Mouse (Mus musculus): ENCODE measurements around the gene Gfod1. TPM values are rescaled to one million over a fixed set of nuclear protein-coding genes. Genes with fewer than 3 reads are reported as not detected.
A peak's percentile ranks its signal among the peaks of the same experiment; 100 is the strongest.

The Gfod1 gene
- polyA plus RNA-seq, 1 experiment: 47.5 TPM

DNA sequence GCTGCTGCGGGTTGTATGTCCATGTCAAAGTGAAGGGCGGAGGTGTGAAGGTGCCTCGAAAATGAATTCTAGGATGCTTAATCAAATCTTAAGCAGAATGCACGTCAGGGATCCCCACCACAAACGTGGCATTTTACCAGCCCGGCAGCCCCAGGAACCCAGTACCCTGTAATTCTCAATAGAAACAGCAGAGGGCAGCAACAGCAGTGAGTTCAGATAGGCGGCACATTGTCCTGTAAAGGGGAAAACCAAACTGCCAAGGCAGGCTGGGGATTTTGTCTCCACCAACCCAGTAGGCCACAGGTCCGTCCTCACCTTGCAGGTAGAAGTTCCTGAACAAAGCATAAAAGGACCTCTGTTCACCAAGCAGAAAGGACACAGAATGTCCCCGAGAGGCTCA, 130.7 kb downstream of the Gfod1 start:
- peak; percentile 80 to 85 for DNase-seq

DNA sequence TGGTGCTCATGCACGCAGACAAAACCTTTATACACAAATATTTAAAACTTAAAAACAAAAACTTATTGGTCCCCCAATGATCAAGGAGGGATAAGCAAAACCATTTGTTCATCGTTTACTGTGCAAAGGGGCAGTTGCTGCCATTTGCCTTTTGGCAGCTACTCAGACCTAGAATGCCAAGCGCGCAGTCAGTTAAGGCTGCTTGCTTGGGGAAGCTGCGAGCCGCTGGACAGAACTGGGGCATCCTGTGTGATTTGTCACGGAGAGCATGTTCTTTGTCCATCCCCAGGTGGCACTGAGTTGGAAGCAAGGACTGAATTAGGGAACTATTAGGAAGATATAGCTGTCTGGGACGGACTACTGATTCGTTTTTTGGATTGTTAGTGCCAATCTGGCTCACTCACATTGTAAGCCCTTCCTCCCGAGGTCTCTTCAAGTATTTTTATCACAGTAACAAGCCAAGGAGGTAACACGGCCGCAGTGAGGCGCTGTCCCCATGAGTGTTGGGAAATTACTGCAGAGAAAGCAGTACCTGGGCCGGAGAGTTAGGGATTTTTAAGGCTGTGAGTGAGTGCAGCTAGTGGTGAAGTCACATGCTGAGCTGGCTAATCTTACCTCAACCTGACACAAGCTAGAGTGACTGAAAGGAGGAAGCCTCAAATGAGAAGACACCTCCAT, 131.8 kb downstream of the Gfod1 start:
- Histone ChIP-seq H3K4me1 (ENCODE audit: control insufficient read depth, insufficient read depth, low read length) (no peaks in the 10 kb centered on the region), H3K27ac (ENCODE audit: insufficient read depth, low read length) (no peak overlapping the region), H3K4me3 (replicated peaks; ENCODE audit: insufficient read depth, low read depth, low read length) (peak overlapping the region; percentile 89), H3K27me3 (ENCODE audit: control insufficient read depth, insufficient read depth, low read length) (no peaks in the 10 kb centered on the region)
- DNase-seq: peak in 1 of 2 experiments; percentile 24
- WGBS: 24% methylated on average over 14 of the region's 14 CpGs
- TF ChIP-seq POLR2A (IDR thresholded peaks at IDR 0.05; ENCODE audit: borderline replicate concordance, insufficient read depth, low read length) (no peak), CTCF (IDR thresholded peaks at IDR 0.05; ENCODE audit: borderline replicate concordance, insufficient read depth, low read depth, low read length) (no peak; the same call in 1 of the 2 replicates)

More for the DNA sequence above, 130.7 kb downstream of the Gfod1 start:
- Histone ChIP-seq H3K27ac (ENCODE audit: insufficient read depth, low read length) (no peak overlapping the region), H3K27me3 (ENCODE audit: control insufficient read depth, insufficient read depth, low read length) (no peaks in the 10 kb centered on the region), H3K4me1 (ENCODE audit: control insufficient read depth, insufficient read depth, low read length) (no peaks in the 10 kb centered on the region), H3K4me3 (replicated peaks; ENCODE audit: insufficient read depth, low read depth, low read length) (peak overlapping the region; percentile 8)
- 17% methylated on average over 9 of the region's 9 CpGs for WGBS
- TF ChIP-seq POLR2A (IDR thresholded peaks at IDR 0.05; ENCODE audit: borderline replicate concordance, insufficient read depth, low read length): no peak
- peak; percentile 71 for TF ChIP-seq CTCF (IDR thresholded peaks at IDR 0.05; ENCODE audit: borderline replicate concordance, insufficient read depth, low read depth, low read length)

- H3K4me3 ChIP-seq (replicated peaks; ENCODE audit: insufficient read depth, low read depth, low read length): peak within 1 kb of the TSS; percentile 89
- TF ChIP-seq CTCF (IDR thresholded peaks at IDR 0.05; ENCODE audit: borderline replicate concordance, insufficient read depth, low read depth, low read length) (no peak), POLR2A (IDR thresholded peaks at IDR 0.05; ENCODE audit: borderline replicate concordance, insufficient read depth, low read length) (peak; percentile 96)
- H3K4me1 ChIP-seq (ENCODE audit: control insufficient read depth, insufficient read depth, low read length): no peaks in the 10 kb centered on the region
- H3K27ac ChIP-seq (ENCODE audit: insufficient read depth, low read length): peak within 1 kb of the TSS; percentile 87
- DNase-seq: peak; percentile 98 to 99
- no peaks in the 10 kb centered on the region for H3K27me3 ChIP-seq (ENCODE audit: control insufficient read depth, insufficient read depth, low read length)
- WGBS: under 1% methylated on average over 48 of the region's 48 CpGs
Observed at GRCm38 (mm10) chr13:43171020-43171710, 132.8 kb downstream of the Gfod1 start, which contains the start of gene Tbc1d7. Gene Tbc1d7, minus strand, starts transcription at chr13:43171501.

GRCm38 (mm10) chr13:43167721-43168120, 136.3 kb downstream of the Gfod1 start:
- H3K27ac ChIP-seq (ENCODE audit: insufficient read depth, low read length): no peak overlapping the region
- no peaks in the 10 kb centered on the region for H3K4me1 ChIP-seq (ENCODE audit: control insufficient read depth, insufficient read depth, low read length)
- H3K4me3 ChIP-seq (replicated peaks; ENCODE audit: insufficient read depth, low read depth, low read length): no peak overlapping the region
- WGBS: 22% methylated on average over 9 of the region's 9 CpGs
- no peaks in the 10 kb centered on the region for H3K27me3 ChIP-seq (ENCODE audit: control insufficient read depth, insufficient read depth, low read length)
- DNase-seq: peak in 1 of 2 experiments; percentile 23
- TF ChIP-seq POLR2A (IDR thresholded peaks at IDR 0.05; ENCODE audit: borderline replicate concordance, insufficient read depth, low read length): no peak
- TF ChIP-seq CTCF (IDR thresholded peaks at IDR 0.05; ENCODE audit: borderline replicate concordance, insufficient read depth, low read depth, low read length): peak; percentile 40; the same call in 1 of the 2 replicates

DNA sequence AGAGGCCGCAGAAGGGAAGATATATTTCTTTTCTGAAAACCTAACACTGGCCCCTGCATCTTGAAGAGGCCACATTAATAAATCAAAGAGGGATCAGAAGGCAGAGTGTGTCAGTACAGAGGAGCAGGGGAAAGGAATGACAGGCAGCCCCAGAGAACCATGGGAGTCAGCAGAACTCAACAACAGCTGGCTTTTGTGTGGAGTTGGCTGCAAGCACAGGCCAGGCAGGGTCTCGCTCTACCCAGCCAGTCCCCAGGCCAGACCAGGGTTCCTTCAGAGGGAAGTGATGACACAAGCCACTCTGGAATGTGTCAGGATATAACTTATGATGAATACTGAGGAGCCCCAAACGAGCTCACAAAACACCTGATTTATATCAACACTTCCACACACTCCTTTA, 144.5 kb downstream of the Gfod1 start:
- no peak overlapping the region; the same call in 1 of the 2 replicates for H3K27ac ChIP-seq (ENCODE audit: insufficient read depth, low read length)
- no peak overlapping the region for H3K4me3 ChIP-seq (replicated peaks; ENCODE audit: insufficient read depth, low read depth, low read length)
- no peaks in the 10 kb centered on the region for H3K27me3 ChIP-seq (ENCODE audit: control insufficient read depth, insufficient read depth, low read length)
- no peaks in the 10 kb centered on the region for H3K4me1 ChIP-seq (ENCODE audit: control insufficient read depth, insufficient read depth, low read length)
- no peak for TF ChIP-seq POLR2A (IDR thresholded peaks at IDR 0.05; ENCODE audit: borderline replicate concordance, insufficient read depth, low read length)
- TF ChIP-seq CTCF (IDR thresholded peaks at IDR 0.05; ENCODE audit: borderline replicate concordance, insufficient read depth, low read depth, low read length): no peak
- 79% methylated on average over 3 of the region's 3 CpGs for WGBS
- DNase-seq: no peak

- Histone ChIP-seq H3K4me3 (replicated peaks; ENCODE audit: insufficient read depth, low read depth, low read length) (no peak overlapping the region), H3K27me3 (ENCODE audit: control insufficient read depth, insufficient read depth, low read length) (no peaks in the 10 kb centered on the region), H3K27ac (ENCODE audit: insufficient read depth, low read length) (no peak overlapping the region), H3K4me1 (ENCODE audit: control insufficient read depth, insufficient read depth, low read length) (no peaks in the 10 kb centered on the region)
- DNase-seq: no peak
- WGBS: 85% methylated on average over 5 of the region's 5 CpGs
- TF ChIP-seq CTCF (IDR thresholded peaks at IDR 0.05; ENCODE audit: borderline replicate concordance, insufficient read depth, low read depth, low read length) (no peak), POLR2A (IDR thresholded peaks at IDR 0.05; ENCODE audit: borderline replicate concordance, insufficient read depth, low read length) (no peak)
Observed at GRCm38 (mm10) chr13:43158281-43158680, 145.7 kb downstream of the Gfod1 start.

DNA sequence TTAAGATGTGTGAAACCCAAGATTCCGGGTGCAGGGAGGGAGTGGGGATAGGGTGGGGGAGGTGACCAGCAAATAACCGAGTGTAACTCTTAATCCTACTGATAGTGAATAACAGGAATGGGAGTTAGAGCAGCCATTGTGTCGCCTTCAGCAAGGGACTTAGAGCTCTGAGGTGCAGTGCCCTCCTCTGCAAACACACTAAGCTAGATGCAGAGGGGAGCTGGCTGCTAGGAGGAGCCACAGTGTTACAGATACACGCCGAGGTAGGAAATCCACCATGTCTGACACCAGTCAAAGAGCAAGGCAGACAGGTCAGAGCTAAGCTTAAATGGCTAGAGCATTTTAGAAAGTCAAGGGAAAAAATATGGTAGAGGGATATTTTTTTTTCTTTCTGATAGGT, 146.6 kb downstream of the Gfod1 start:
- no peaks in the 10 kb centered on the region for H3K4me1 ChIP-seq (ENCODE audit: control insufficient read depth, insufficient read depth, low read length)
- DNase-seq: no peak
- 72% methylated on average over 5 of the region's 5 CpGs for WGBS
- no peaks in the 10 kb centered on the region for H3K27me3 ChIP-seq (ENCODE audit: control insufficient read depth, insufficient read depth, low read length)
- TF ChIP-seq POLR2A (IDR thresholded peaks at IDR 0.05; ENCODE audit: borderline replicate concordance, insufficient read depth, low read length) (no peak), CTCF (IDR thresholded peaks at IDR 0.05; ENCODE audit: borderline replicate concordance, insufficient read depth, low read depth, low read length) (no peak)
- no peak overlapping the region for H3K27ac ChIP-seq (ENCODE audit: insufficient read depth, low read length)
- no peak overlapping the region for H3K4me3 ChIP-seq (replicated peaks; ENCODE audit: insufficient read depth, low read depth, low read length)

All from cerebellum, adult 2 months (tissue).